Mouse (Mus musculus) layer of hippocampus, adult 2 months (tissue): ENCODE measurements around the gene Rgma. TPM values are rescaled to one million over a fixed set of nuclear protein-coding genes. Genes with fewer than 3 reads are reported as not detected.
A peak's percentile ranks its signal among the peaks of the same experiment; 100 is the strongest.

Experiments
- DNase-seq, 2 experiments: peaks; one replicate each; pipeline ENCODE4 v3.0.0; 2022; ENCODE audit warnings: low spot score in 2 of 2
- H3K27ac ChIP-seq: fragments of 200-600 bp; 2 replicates; pipeline ENCODE4 v1.8.1; 2022
- H3K4me3 ChIP-seq: fragments of 200-600 bp; 2 replicates; pipeline ENCODE4 v1.8.1; 2022; ENCODE audit warnings: mild to moderate bottlenecking
- CTCF ChIP-seq: fragments of 200-600 bp; conservative IDR thresholded peaks from 2 replicates; pipeline ENCODE4 v1.8.1; 2022; ENCODE audit warnings: antibody characterized with exemption, mild to moderate bottlenecking, moderate library complexity
- total RNA-seq, 2 experiments: library from RNA; stranded (reverse); gene quantifications; 2 replicates each; pipeline ENCODE4 v1.2.3; 2021

Rgma gene
- total RNA-seq, 2 experiments from 2014 or later: 45.9 to 53.2 TPM

DNA sequence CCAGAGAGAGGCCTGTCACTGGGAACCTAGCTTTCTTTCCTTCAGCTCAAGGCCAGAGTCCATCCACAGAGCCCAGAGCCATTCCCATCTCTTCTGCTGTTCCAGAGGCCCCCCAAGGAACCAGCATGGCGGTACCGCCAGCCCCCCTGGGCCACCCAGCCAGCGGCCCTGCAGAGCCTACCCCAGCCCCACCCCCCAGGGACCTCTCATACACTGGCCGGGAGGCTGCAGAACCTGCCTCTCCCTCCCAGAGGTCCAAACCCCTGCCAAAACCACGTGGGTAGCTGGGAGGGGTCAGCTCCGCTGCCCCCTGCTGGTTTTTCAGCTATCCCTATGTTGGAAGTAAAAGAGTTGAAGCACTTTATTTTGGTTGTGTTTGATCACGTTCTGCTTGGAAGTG lies 44.1 kb downstream of the Rgma start:
- Histone ChIP-seq H3K27ac (no peak overlapping the region), H3K4me3 (no peak overlapping the region)
- peak; percentile 43 for TF ChIP-seq CTCF
- no peak for DNase-seq

DNA sequence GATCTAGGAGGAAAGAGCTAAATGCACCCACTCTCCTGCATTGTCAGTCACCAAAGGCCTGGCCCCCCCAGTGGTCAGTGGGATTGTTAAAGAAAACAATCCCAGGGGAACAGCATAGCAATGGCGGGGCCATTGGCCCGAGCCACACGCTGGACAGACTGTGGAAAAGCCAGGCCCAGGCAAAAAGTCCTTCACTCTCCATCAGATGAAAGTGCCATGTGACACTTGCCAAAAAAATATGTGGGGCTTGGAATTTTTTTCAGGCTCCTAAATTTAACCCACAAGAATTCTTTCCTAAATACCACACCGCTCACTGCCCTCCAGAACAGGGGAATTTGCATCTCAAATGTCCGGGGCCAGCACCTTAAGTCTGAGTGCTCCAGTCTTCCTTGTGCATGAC lies 45.5 kb downstream of the Rgma start:
- no peak for TF ChIP-seq CTCF
- DNase-seq: no peak
- peak overlapping the region; percentile 55 for H3K27ac ChIP-seq
- no peak overlapping the region for H3K4me3 ChIP-seq

GRCm38 (mm10) chr7:73421278-73422015 lies 46.1 kb downstream of the Rgma start:
- no peak for TF ChIP-seq CTCF
- Histone ChIP-seq H3K4me3 (no peak overlapping the region), H3K27ac (no peak overlapping the region; the same call in 1 of the 2 replicates)
- no peak for DNase-seq

- Histone ChIP-seq H3K4me3 (no peak overlapping the region), H3K27ac (peak overlapping the region; percentile 81)
- DNase-seq: peak; percentile 89
- TF ChIP-seq CTCF: peak; percentile 91
Observed at GRCm38 (mm10) chr7:73422223-73423113, 47.2 kb downstream of the Rgma start.

- no peak for TF ChIP-seq CTCF
- Histone ChIP-seq H3K27ac (peak overlapping the region; percentile 81), H3K4me3 (no peak overlapping the region)
- DNase-seq: peak; percentile 50 to 53
Observed at GRCm38 (mm10) chr7:73423236-73423635, 47.9 kb downstream of the Rgma start.

GRCm38 (mm10) chr7:73424243-73424642 lies 48.9 kb downstream of the Rgma start:
- H3K4me3 ChIP-seq: no peak overlapping the region
- TF ChIP-seq CTCF: no peak
- H3K27ac ChIP-seq: peak overlapping the region; percentile 81
- peak in 1 of 2 experiments; percentile 40 for DNase-seq

- TF ChIP-seq CTCF: no peak
- no peak for DNase-seq
- Histone ChIP-seq H3K27ac (peak overlapping the region; percentile 81), H3K4me3 (no peak overlapping the region)
Observed at GRCm38 (mm10) chr7:73424705-73425104, 49.4 kb downstream of the Rgma start.

GRCm38 (mm10) chr7:73425451-73425850 lies 50.1 kb downstream of the Rgma start:
- TF ChIP-seq CTCF: no peak
- DNase-seq: no peak
- H3K27ac ChIP-seq: peak overlapping the region; percentile 81
- H3K4me3 ChIP-seq: no peak overlapping the region

DNA sequence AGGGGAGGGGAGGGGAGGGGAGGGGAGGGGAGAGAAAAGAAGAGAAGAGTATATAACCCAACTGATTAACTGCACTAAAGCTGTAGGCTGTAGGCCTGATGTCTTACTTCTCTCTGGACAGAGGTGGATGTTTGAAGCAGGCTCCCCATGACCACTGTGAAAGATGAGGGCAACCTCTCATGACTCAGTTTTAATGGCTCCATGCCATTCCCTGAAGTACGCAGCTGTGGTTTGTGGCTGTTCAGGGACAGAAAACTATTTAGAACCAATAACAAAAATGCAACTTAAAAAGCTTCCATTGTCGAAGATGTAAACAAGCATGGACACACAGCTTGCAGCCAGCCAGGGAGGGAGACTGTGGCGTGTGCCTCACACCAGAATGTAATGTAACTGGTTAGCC lies 50.9 kb downstream of the Rgma start:
- Histone ChIP-seq H3K4me3 (no peak overlapping the region), H3K27ac (peak overlapping the region; percentile 56)
- no peak for DNase-seq
- no peak for TF ChIP-seq CTCF

- TF ChIP-seq CTCF: no peak
- H3K4me3 ChIP-seq: no peak overlapping the region
- no peak for DNase-seq
- peak overlapping the region; percentile 56 for H3K27ac ChIP-seq
Observed at GRCm38 (mm10) chr7:73426752-73427386, 51.6 kb downstream of the Rgma start.

DNA sequence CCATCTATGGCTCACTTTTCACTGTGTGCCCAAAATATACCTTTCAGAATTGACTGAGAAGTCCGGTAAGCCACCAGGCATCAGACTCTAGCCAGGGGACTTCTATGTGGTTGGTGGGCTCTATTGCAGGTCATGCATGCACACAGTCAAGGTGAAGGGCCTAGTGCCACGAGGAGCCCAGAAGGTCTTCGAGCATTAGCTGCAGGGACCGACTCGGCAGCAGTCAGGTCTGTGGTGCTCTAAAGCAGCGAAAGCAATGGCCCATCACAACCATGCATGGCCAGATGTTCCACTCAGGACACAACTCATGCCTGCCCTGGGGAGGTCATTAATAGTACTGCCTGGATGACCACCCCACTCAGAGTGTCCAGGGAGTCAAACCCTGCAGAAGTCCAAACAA lies 52.5 kb downstream of the Rgma start:
- DNase-seq: no peak
- peak overlapping the region; percentile 56; the same call in 1 of the 2 replicates for H3K27ac ChIP-seq
- no peak for TF ChIP-seq CTCF
- no peak overlapping the region for H3K4me3 ChIP-seq

DNA sequence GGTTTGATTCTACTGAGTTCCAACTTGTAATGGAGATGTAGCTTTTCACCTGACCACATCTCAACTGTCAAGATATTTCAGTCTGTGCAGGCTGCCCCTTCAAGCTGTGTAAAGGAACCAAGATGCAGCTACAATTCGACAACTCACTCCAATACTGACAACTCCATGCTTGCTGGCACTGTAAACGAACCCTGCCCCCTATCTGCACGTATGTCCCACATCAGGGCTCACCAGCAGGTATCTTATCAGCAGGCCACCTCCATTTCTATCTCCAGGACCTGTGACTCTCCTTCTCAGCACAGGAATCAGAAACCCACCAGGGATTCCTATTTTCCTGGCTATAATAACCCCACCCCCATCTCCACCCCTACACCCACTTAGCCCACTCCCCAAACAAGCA lies 53.2 kb downstream of the Rgma start:
- TF ChIP-seq CTCF: no peak
- H3K27ac ChIP-seq: no peak overlapping the region
- no peak overlapping the region for H3K4me3 ChIP-seq
- DNase-seq: no peak
